Comparison of ENCODE assay signal across 27 mouse cellular contexts in the genomic region with DNA sequence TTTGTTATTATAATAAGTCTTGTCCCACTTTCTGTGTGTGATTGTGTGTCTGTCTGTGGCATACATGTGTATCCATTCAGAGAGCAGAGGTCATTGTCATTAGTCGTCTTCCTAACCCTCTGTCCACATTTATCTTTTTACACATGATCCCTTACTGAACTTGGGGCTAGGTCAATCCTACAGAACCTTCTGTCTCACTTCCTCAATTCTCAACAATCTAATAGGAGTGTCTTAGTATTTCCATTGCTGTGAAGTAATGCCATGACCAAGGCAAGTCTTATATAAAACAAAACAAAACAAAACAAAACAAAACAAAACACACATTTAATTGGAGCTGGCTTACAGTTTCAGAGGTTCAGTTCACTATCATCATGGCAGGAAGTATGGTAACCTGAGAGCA.
A peak's percentile ranks its signal among the peaks of the same experiment; 100 is the strongest.
DNase-seq lines count a peak whose midpoint lies in the region; ATAC-seq and TF ChIP-seq lines count a peak whose summit lies in the region.
"Had no signal": no experiment of that assay in that cellular context is flagged by ENCODE, and none has a peak within 500 bp of the region (broad histone marks: within the 10 kb centered on the region; RNA-seq: fewer than 3 reads in every experiment).

No protein-coding gene starts in this region.

- H3K27ac ChIP-seq in forebrain, embryonic 10.5 days: peak overlapping the region; percentile 86
- H3K27ac ChIP-seq in forebrain, embryonic 12.5 days: no peak overlapping the region
- H3K27ac ChIP-seq in midbrain, embryonic 10.5 days (replicated peaks): peak overlapping the region; percentile 82
- no peak overlapping the region for H3K27ac ChIP-seq in midbrain, embryonic 13.5 days
- 0 out of 2 replicates have a peak overlapping the region, but pooled peaks have one; percentile 12 for H3K27ac ChIP-seq in small intestine, adult 2 months (ENCODE audit: insufficient read depth, low read depth, low read length)
- H3K27ac ChIP-seq: embryonic facial prominence, embryonic 13.5 days; embryonic facial prominence, embryonic 15.5 days had no signal

- H3K36me3 ChIP-seq in forebrain, embryonic 10.5 days (replicated peaks): no peaks in the 10 kb centered on the region
- H3K36me3 ChIP-seq in forebrain, embryonic 12.5 days (replicated peaks): no peaks in the 10 kb centered on the region
- no peaks in the 10 kb centered on the region for H3K36me3 ChIP-seq in midbrain, embryonic 10.5 days
- no peaks in the 10 kb centered on the region for H3K36me3 ChIP-seq in midbrain, embryonic 13.5 days
- no peaks in the 10 kb centered on the region for H3K36me3 ChIP-seq in small intestine, adult 2 months (ENCODE audit: control insufficient read depth, insufficient read depth, low read length)
- H3K36me3 ChIP-seq: embryonic facial prominence, embryonic 13.5 days; embryonic facial prominence, embryonic 15.5 days; G1E had no signal

- 88% methylated on average over 1 of the region's 1 CpGs for WGBS in forebrain, embryonic 10.5 days
- WGBS in forebrain, embryonic 12.5 days: 72% methylated on average over 1 of the region's 1 CpGs
- 74% methylated on average over 1 of the region's 1 CpGs for WGBS in midbrain, embryonic 10.5 days
- WGBS in midbrain, embryonic 13.5 days: 88% methylated on average over 1 of the region's 1 CpGs
- WGBS in small intestine, adult 2 months: 59% methylated on average over 1 of the region's 1 CpGs

- H3K27me3 ChIP-seq in forebrain, embryonic 10.5 days (ENCODE audit: poor library complexity, severe bottlenecking): no peaks in the 10 kb centered on the region
- H3K27me3 ChIP-seq in forebrain, embryonic 12.5 days: no peaks in the 10 kb centered on the region
- no peaks in the 10 kb centered on the region for H3K27me3 ChIP-seq in midbrain, embryonic 10.5 days (ENCODE audit: low read depth, poor library complexity, severe bottlenecking)
- no peaks in the 10 kb centered on the region for H3K27me3 ChIP-seq in midbrain, embryonic 13.5 days
- H3K27me3 ChIP-seq in small intestine, adult 2 months (ENCODE audit: control insufficient read depth, insufficient read depth, low read length): no peaks in the 10 kb centered on the region
- H3K27me3 ChIP-seq: CH12.LX; embryonic facial prominence, embryonic 13.5 days; embryonic facial prominence, embryonic 15.5 days; Patski had no signal

- no peak for DNase-seq in forebrain, embryonic 10.5 days (ENCODE audit: extremely low spot score, low spot score)
- DNase-seq in midbrain, embryonic 10.5 days (ENCODE audit: low spot score): no peak
- no peak for DNase-seq in cerebellum, adult 11 months
- DNase-seq: adrenal gland, adult 8-10 months; adrenal gland, postnatal 14 days; B cell, adult 2 months; cerebellum, adult 18-20 months; cerebellum, adult 8-10 months; cerebellum, adult 9-11 months; cerebellum, postnatal 14 days; cerebellum, postnatal 36 days; embryo, embryonic 11 days had no signal

- no peak for TF ChIP-seq POLR2A in small intestine, adult 2 months (IDR thresholded peaks at IDR 0.05; ENCODE audit: low read depth, low read length)

- no peak for ATAC-seq in forebrain, embryonic 12.5 days (ENCODE audit: low FRiP score)
- no peak for ATAC-seq in midbrain, embryonic 13.5 days
- ATAC-seq in megakaryocyte progenitor cell, adult 5-6 weeks (replicated peaks; ENCODE audit: poor library complexity): peak; percentile 46
- ATAC-seq in cerebellum, adult (ENCODE audit: insufficient number of reproducible peaks, low FRiP score, low TSS enrichment): no peak
- ATAC-seq: activated CD4-positive, CD25-positive, alpha-beta regulatory T cell, adult 4 months; CD4-positive, CD25-positive, alpha-beta regulatory T cell, adult 4 months; forebrain, embryonic 14.5 days; forebrain, embryonic 16.5 days; Patski had no signal

- H3K4me3 ChIP-seq in forebrain, embryonic 10.5 days: no peak overlapping the region
- H3K4me3 ChIP-seq in forebrain, embryonic 12.5 days (replicated peaks): no peak overlapping the region
- H3K4me3 ChIP-seq in midbrain, embryonic 10.5 days: no peak overlapping the region
- H3K4me3 ChIP-seq in midbrain, embryonic 13.5 days (replicated peaks): no peak overlapping the region
- no peak overlapping the region for H3K4me3 ChIP-seq in small intestine, adult 2 months (ENCODE audit: low read depth, low read length)
- H3K4me3 ChIP-seq: embryonic facial prominence, embryonic 13.5 days; embryonic facial prominence, embryonic 15.5 days; erythroblast, embryonic 14.5 days had no signal

- TF ChIP-seq CTCF in small intestine, adult 2 months (IDR thresholded peaks at IDR 0.05; ENCODE audit: extremely low read depth, insufficient read length, insufficient replicate concordance, low read depth, low read length): no peak

- no peak overlapping the region for H3K9ac ChIP-seq in forebrain, embryonic 12.5 days
- H3K9ac ChIP-seq in midbrain, embryonic 13.5 days (replicated peaks): no peak overlapping the region
- H3K9ac ChIP-seq: embryonic facial prominence, embryonic 13.5 days; embryonic facial prominence, embryonic 15.5 days had no signal

- H3K4me1 ChIP-seq in forebrain, embryonic 10.5 days: peaks cover 45% of the 10 kb centered on the region
- H3K4me1 ChIP-seq in forebrain, embryonic 12.5 days: peaks cover 30% of the 10 kb centered on the region
- peaks cover 45% of the 10 kb centered on the region for H3K4me1 ChIP-seq in midbrain, embryonic 10.5 days
- peaks cover 28% of the 10 kb centered on the region for H3K4me1 ChIP-seq in midbrain, embryonic 13.5 days (replicated peaks)
- peaks cover 4% of the 10 kb centered on the region; the same call in 1 of the 2 replicates for H3K4me1 ChIP-seq in small intestine, adult 2 months (ENCODE audit: control insufficient read depth, insufficient read depth, insufficient read length, low read length)
- H3K4me1 ChIP-seq: embryonic facial prominence, embryonic 13.5 days; embryonic facial prominence, embryonic 15.5 days had no signal

- no peaks in the 10 kb centered on the region for H3K9me3 ChIP-seq in forebrain, embryonic 10.5 days
- H3K9me3 ChIP-seq in forebrain, embryonic 12.5 days: no peaks in the 10 kb centered on the region
- H3K9me3 ChIP-seq in midbrain, embryonic 10.5 days (replicated peaks): no peaks in the 10 kb centered on the region
- H3K9me3 ChIP-seq in midbrain, embryonic 13.5 days: no peaks in the 10 kb centered on the region
- H3K9me3 ChIP-seq: embryonic facial prominence, embryonic 13.5 days; embryonic facial prominence, embryonic 15.5 days; G1E had no signal

- H3K4me2 ChIP-seq in forebrain, embryonic 12.5 days: no peak overlapping the region
- no peak overlapping the region for H3K4me2 ChIP-seq in midbrain, embryonic 13.5 days (replicated peaks)
- H3K4me2 ChIP-seq: embryonic facial prominence, embryonic 13.5 days; embryonic facial prominence, embryonic 15.5 days had no signal

Comparison
In these comparisons a context has a peak if more than half of its experiments do, and no peak if none do; other contexts are left out.
1. H3K27ac ChIP-seq: peak in forebrain, embryonic 10.5 days (single experiment), midbrain, embryonic 10.5 days (single experiment) and small intestine, adult 2 months (single experiment); none in forebrain, embryonic 12.5 days (single experiment) and midbrain, embryonic 13.5 days (single experiment).